Mouse (Mus musculus): ENCODE measurements around the gene Hectd2.

Gene Hectd2

GRCm38 (mm10) chr19:36554046-36554784 lies at the start of gene Hectd2:
Gene Hectd2, plus strand, starts transcription at chr19:36554639.
- peak; percentile 59 for DNase-seq

- DNase-seq = no peak
These were observed 49.7 kb upstream of the Hectd2 start for GRCm38 (mm10) chr19:36504716-36505115.

GRCm38 (mm10) chr19:36511305-36511704 lies 43.1 kb upstream of the Hectd2 start:
- no peak for DNase-seq

- no peak for DNase-seq
These were observed 36.0 kb upstream of the Hectd2 start for GRCm38 (mm10) chr19:36518461-36518860.

GRCm38 (mm10) chr19:36521568-36521967 lies 32.9 kb upstream of the Hectd2 start:
- DNase-seq = no peak

- no peak for DNase-seq
These were observed 31.8 kb upstream of the Hectd2 start for GRCm38 (mm10) chr19:36522558-36523195.

- no peak for DNase-seq
These were observed 29.4 kb upstream of the Hectd2 start for GRCm38 (mm10) chr19:36525071-36525470.

- peak; percentile 37 for DNase-seq
These were observed 21.4 kb upstream of the Hectd2 start for GRCm38 (mm10) chr19:36533082-36533481.

GRCm38 (mm10) chr19:36534011-36534765 lies 20.3 kb upstream of the Hectd2 start:
- DNase-seq = peak; percentile 19

GRCm38 (mm10) chr19:36534766-36535140 lies 19.7 kb upstream of the Hectd2 start:
- DNase-seq = no peak

- no peak for DNase-seq
These were observed 19.3 kb upstream of the Hectd2 start for GRCm38 (mm10) chr19:36535186-36535585.

GRCm38 (mm10) chr19:36535878-36536277 lies 18.6 kb upstream of the Hectd2 start:
- no peak for DNase-seq

- no peak for DNase-seq
These were observed 17.5 kb upstream of the Hectd2 start for GRCm38 (mm10) chr19:36536929-36537328.

GRCm38 (mm10) chr19:36538528-36538927 lies 15.9 kb upstream of the Hectd2 start:
- DNase-seq = peak; percentile 30

GRCm38 (mm10) chr19:36539311-36539710 lies 15.1 kb upstream of the Hectd2 start:
- no peak for DNase-seq

GRCm38 (mm10) chr19:36540012-36540606 lies 14.3 kb upstream of the Hectd2 start:
- no peak for DNase-seq

GRCm38 (mm10) chr19:36540776-36541175 lies 13.7 kb upstream of the Hectd2 start:
- DNase-seq = no peak

- peak; percentile 23 for DNase-seq
These were observed 836 bp upstream of the Hectd2 start for GRCm38 (mm10) chr19:36553561-36554045.

GRCm38 (mm10) chr19:36554785-36555595 lies 551 bp downstream of the Hectd2 start:
- peak; percentile 7 for DNase-seq

- no peak for DNase-seq
These were observed 4.9 kb downstream of the Hectd2 start for GRCm38 (mm10) chr19:36559331-36559730.

GRCm38 (mm10) chr19:36560160-36560559 lies 5.7 kb downstream of the Hectd2 start:
- DNase-seq = no peak

- DNase-seq = no peak
These were observed 6.7 kb downstream of the Hectd2 start for GRCm38 (mm10) chr19:36561171-36561570.
